Mouse (Mus musculus) MEL (cell line): ENCODE data around the gene Serp2. TPM values are rescaled to one million over a fixed set of nuclear protein-coding genes. Genes with fewer than 3 reads are reported as not detected.
A peak's percentile ranks its signal among the peaks of the same experiment; 100 is the strongest.

Source experiments
- DNase-seq: peaks from one replicate; pipeline ENCODE4 v3.0.0; 2011; ENCODE audit warnings: low read depth, low spot score
- H3K27ac ChIP-seq: 2 replicates; pipeline ENCODE4 v1.5.1; 2012; ENCODE audit warnings: low read depth, mild to moderate bottlenecking, control low read depth, low read length, moderate library complexity; ENCODE audit not compliant: control insufficient read depth
- H3K27me3 ChIP-seq, 2 experiments: fragments of 150-350 bp in 1 of 2; sonication (generic) in 1 of 2; 2 replicates each; pipeline ENCODE4 v1.6.1; 2012; ENCODE audit warnings: low read length in 2 of 2, mild to moderate bottlenecking in 2 of 2, improper control_type of control experiment in 1 of 2, moderate library complexity in 1 of 2; ENCODE audit not compliant: insufficient read depth in 2 of 2, control insufficient read depth in 1 of 2
- H3K36me3 ChIP-seq, 2 experiments: 2 replicates each; pipeline ENCODE4 v1.6.1; 2012 to 2014; ENCODE audit warnings: low read length in 2 of 2, improper control_type of control experiment in 1 of 2, inconsistent platforms in 1 of 2, mild to moderate bottlenecking in 1 of 2; ENCODE audit not compliant: insufficient read depth in 2 of 2, control insufficient read depth in 1 of 2
- H3K4me1 ChIP-seq, 2 experiments: fragments of 150-350 bp in 1 of 2; sonication (generic) in 1 of 2; 2 replicates each; pipeline ENCODE4 v1.6.1; 2012; ENCODE audit warnings: low read length in 2 of 2, improper control_type of control experiment in 1 of 2, mild to moderate bottlenecking in 1 of 2; ENCODE audit not compliant: insufficient read depth in 2 of 2, control insufficient read depth in 1 of 2
- H3K4me3 ChIP-seq, 2 experiments: fragments of 150-350 bp in 1 of 2; sonication (generic) in 1 of 2; 2 replicates each; pipeline ENCODE4 v1.5.1; 2012; ENCODE audit warnings: low read depth in 2 of 2, low read length in 2 of 2, mild to moderate bottlenecking in 2 of 2, moderate library complexity in 2 of 2, control low read depth in 1 of 2, improper control_type of control experiment in 1 of 2; ENCODE audit not compliant: control insufficient read depth in 1 of 2, insufficient read depth in 1 of 2
- H3K79me2 ChIP-seq: 2 replicates; pipeline ENCODE4 v1.6.1; 2012; ENCODE audit warnings: mild to moderate bottlenecking, low read length, moderate library complexity; ENCODE audit not compliant: control insufficient read depth, poor library complexity, insufficient read depth
- H3K9ac ChIP-seq: 2 replicates; pipeline ENCODE4 v1.6.1; 2012; ENCODE audit warnings: low read depth, mild to moderate bottlenecking, control low read depth, low read length, moderate library complexity; ENCODE audit not compliant: control insufficient read depth, poor library complexity, severe bottlenecking
- H3K9me3 ChIP-seq: fragments of 150-350 bp; sonication (generic); replicated peaks from 2 replicates; pipeline ENCODE4 v1.6.1; 2012; ENCODE audit warnings: mild to moderate bottlenecking, low read length, improper control_type of control experiment, moderate library complexity; ENCODE audit not compliant: insufficient read depth
- BHLHE40 ChIP-seq: IDR thresholded peaks from 2 replicates; pipeline ENCODE4 v1.6.1; 2012; ENCODE audit warnings: low read depth, mild to moderate bottlenecking, inconsistent platforms, low read length, improper control_type of control experiment, borderline replicate concordance
- CHD1 ChIP-seq: IDR thresholded peaks from 2 replicates; pipeline ENCODE4 v1.6.1; 2012; ENCODE audit warnings: low read depth, mild to moderate bottlenecking, inconsistent platforms, low read length, improper control_type of control experiment
- ELF1 ChIP-seq: IDR thresholded peaks from 2 replicates; pipeline ENCODE4 v1.6.1; 2014; ENCODE audit warnings: low read depth, mild to moderate bottlenecking, inconsistent platforms, low read length, improper control_type of control experiment, moderate library complexity
- EP300 ChIP-seq, 2 experiments: IDR thresholded peaks; 2 replicates each; pipeline ENCODE4 v1.6.1; 2011; ENCODE audit warnings: improper control_type of control experiment in 2 of 2, low read length in 2 of 2, low read depth in 1 of 2, mild to moderate bottlenecking in 1 of 2
- ETS1 ChIP-seq: IDR thresholded peaks from 2 replicates; pipeline ENCODE4 v1.6.1; 2012; ENCODE audit warnings: low read depth, mild to moderate bottlenecking, inconsistent platforms, low read length, improper control_type of control experiment, moderate library complexity
- GABPA ChIP-seq: IDR thresholded peaks from 2 replicates; pipeline ENCODE4 v1.6.1; 2012; ENCODE audit warnings: low read depth, mild to moderate bottlenecking, inconsistent platforms, low read length, improper control_type of control experiment, moderate library complexity
- HCFC1 ChIP-seq: IDR thresholded peaks from 2 replicates; pipeline ENCODE4 v1.6.1; 2012; ENCODE audit warnings: low read depth, mild to moderate bottlenecking, inconsistent platforms, low read length, improper control_type of control experiment, moderate library complexity
- KAT2A ChIP-seq: conservative IDR thresholded peaks from 2 replicates; pipeline ENCODE4 v1.6.1; 2012; ENCODE audit warnings: low read depth, low read length, improper control_type of control experiment, inconsistent platforms
- MAFK ChIP-seq: IDR thresholded peaks from 2 replicates; pipeline ENCODE4 v1.6.1; 2011; ENCODE audit warnings: low read depth, mild to moderate bottlenecking, low read length, improper control_type of control experiment, borderline replicate concordance
- MAX ChIP-seq: IDR thresholded peaks from 2 replicates; pipeline ENCODE4 v1.6.1; 2011; ENCODE audit warnings: low read length, improper control_type of control experiment
- MAZ ChIP-seq: IDR thresholded peaks from 2 replicates; pipeline ENCODE4 v1.6.1; 2012; ENCODE audit warnings: low read depth, mild to moderate bottlenecking, inconsistent platforms, low read length, improper control_type of control experiment
- MEF2A ChIP-seq: IDR thresholded peaks from 2 replicates; pipeline ENCODE4 v1.6.1; 2014; ENCODE audit warnings: low read depth, mild to moderate bottlenecking, inconsistent platforms, low read length, improper control_type of control experiment; ENCODE audit not compliant: poor library complexity, insufficient replicate concordance, severe bottlenecking; ENCODE audit errors: extremely low read depth
- MXI1 ChIP-seq: IDR thresholded peaks from 2 replicates; pipeline ENCODE4 v1.6.1; 2011; ENCODE audit warnings: mild to moderate bottlenecking, low read depth, low read length, improper control_type of control experiment
- MYB ChIP-seq: IDR thresholded peaks from 2 replicates; pipeline ENCODE4 v1.6.1; 2011; ENCODE audit warnings: mild to moderate bottlenecking, low read depth, low read length, improper control_type of control experiment
- NELFE ChIP-seq: IDR thresholded peaks from 2 replicates; pipeline ENCODE4 v1.6.1; 2011; ENCODE audit warnings: low read depth, low read length, improper control_type of control experiment
- POLR2AphosphoS2 ChIP-seq: IDR thresholded peaks from 2 replicates; pipeline ENCODE4 v1.6.1; 2011; ENCODE audit warnings: low read length, improper control_type of control experiment
- RAD21 ChIP-seq: IDR thresholded peaks from 2 replicates; pipeline ENCODE4 v1.6.1; 2011; ENCODE audit warnings: mild to moderate bottlenecking, low read depth, low read length, improper control_type of control experiment
- RCOR1 ChIP-seq: IDR thresholded peaks from 2 replicates; pipeline ENCODE4 v1.6.1; 2012; ENCODE audit warnings: low read depth, mild to moderate bottlenecking, inconsistent platforms, low read length, improper control_type of control experiment
- TAL1 ChIP-seq: IDR thresholded peaks from 2 replicates; pipeline ENCODE4 v1.6.1; 2012; ENCODE audit warnings: mild to moderate bottlenecking, inconsistent platforms, low read length, moderate library complexity, mixed read lengths
- TBP ChIP-seq: IDR thresholded peaks from 2 replicates; pipeline ENCODE4 v1.8.0; 2011; ENCODE audit warnings: low read depth, low read length, improper control_type of control experiment
- TCF12 ChIP-seq: IDR thresholded peaks from 2 replicates; pipeline ENCODE4 v1.6.1; 2014; ENCODE audit warnings: low read depth, mild to moderate bottlenecking, inconsistent platforms, low read length, improper control_type of control experiment, moderate library complexity
- UBTF ChIP-seq: IDR thresholded peaks from 2 replicates; pipeline ENCODE4 v1.6.1; 2012; ENCODE audit warnings: low read depth, mild to moderate bottlenecking, inconsistent platforms, low read length, improper control_type of control experiment, moderate library complexity, borderline replicate concordance; ENCODE audit not compliant: insufficient read depth
- USF1 ChIP-seq: IDR thresholded peaks from 2 replicates; pipeline ENCODE4 v1.6.1; 2014; ENCODE audit warnings: low read depth, mild to moderate bottlenecking, inconsistent platforms, low read length, improper control_type of control experiment, moderate library complexity
- USF2 ChIP-seq, 2 experiments: IDR thresholded peaks; 2 replicates each; pipeline ENCODE4 v1.6.1; 2011 to 2012; ENCODE audit warnings: improper control_type of control experiment in 2 of 2, low read length in 2 of 2, borderline replicate concordance in 1 of 2, inconsistent platforms in 1 of 2, low read depth in 1 of 2, mild to moderate bottlenecking in 1 of 2; ENCODE audit not compliant: insufficient read depth in 1 of 2
- ZC3H11A ChIP-seq: IDR thresholded peaks from 2 replicates; pipeline ENCODE4 v1.6.1; 2012; ENCODE audit warnings: low read depth, mild to moderate bottlenecking, inconsistent platforms, low read length, improper control_type of control experiment
- ZKSCAN1 ChIP-seq: IDR thresholded peaks from 2 replicates; pipeline ENCODE4 v1.6.1; 2012; ENCODE audit warnings: low read depth, mild to moderate bottlenecking, inconsistent platforms, low read length, improper control_type of control experiment, moderate library complexity
- ZMIZ1 ChIP-seq: IDR thresholded peaks from 2 replicates; pipeline ENCODE4 v1.6.1; 2012; ENCODE audit warnings: low read depth, mild to moderate bottlenecking, inconsistent platforms, low read length, improper control_type of control experiment, moderate library complexity
- ZNF384 ChIP-seq: IDR thresholded peaks from 2 replicates; pipeline ENCODE4 v1.6.1; 2012; ENCODE audit warnings: low read depth, mild to moderate bottlenecking, inconsistent platforms, low read length, improper control_type of control experiment
- polyA plus RNA-seq, 2 experiments: library from polyadenylated mRNA; stranded (reverse) in 1 of 2; unstranded in 1 of 2; fragments of >175 nt in 1 of 2; fragments of >200 nt in 1 of 2; gene quantifications; 2 replicates each; pipeline versions ENCODE4 v1.2.1 to v1.2.4; 2012; ENCODE audit warnings: low replicate concordance in 2 of 2, low read depth in 1 of 2; ENCODE audit not compliant: insufficient read length in 2 of 2, insufficient read depth in 1 of 2, missing spikeins in 1 of 2
- total RNA-seq: library from RNA; depleted of rRNA; stranded (reverse); fragments of 300-350 nt; gene quantifications from 2 replicates; pipeline ENCODE4 v1.2.3, GENCODE M21; 2012

Serp2 gene
- total and polyA plus RNA-seq, 3 experiments, result 0.42 to 0.56 TPM; not detected in 1

DNA sequence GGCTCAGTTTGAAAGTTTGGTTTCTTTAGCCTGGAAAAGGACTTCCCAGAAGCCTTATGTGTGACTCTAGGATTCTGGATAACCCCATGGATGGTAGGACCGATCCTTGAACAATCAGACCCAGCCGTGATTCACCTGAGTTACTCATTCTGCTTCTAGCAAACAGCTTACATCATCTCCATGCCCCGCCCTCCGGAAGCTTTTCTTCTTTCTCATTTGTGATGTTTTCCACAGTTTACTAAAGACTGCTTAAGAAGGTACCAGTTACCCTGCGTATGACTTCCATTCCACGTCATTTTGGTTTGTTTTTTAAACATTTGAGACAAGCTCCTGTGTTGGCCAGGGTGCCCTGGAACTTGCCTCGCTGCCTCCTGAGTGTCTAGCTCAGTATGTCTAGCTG, 13.6 kb upstream of the Serp2 start:
- Histone ChIP-seq H3K27ac (no peak overlapping the region), H3K79me2 (no peaks in the 10 kb centered on the region), H3K36me3 (peaks cover 0 to 15% of the 10 kb centered on the region in 2 experiments; a peak in 2 of 4 replicates), H3K27me3 (no peaks in the 10 kb centered on the region), H3K9ac (no peak overlapping the region), H3K4me1 (peaks cover 18 to 21% of the 10 kb centered on the region in 2 experiments), H3K4me3 (no peak overlapping the region), H3K9me3 (no peaks in the 10 kb centered on the region)
- peak; percentile 13 for DNase-seq
- no peak for TF ChIP-seq KAT2A
- no peak for TF ChIP-seq USF2 (IDR thresholded peaks at IDR 0.05; ENCODE audit: borderline replicate concordance in 1 of 2, insufficient read depth in 1 of 2, low read depth in 1 of 2, low read length in 2 of 2)
- no peak for TF ChIP-seq ZKSCAN1
- no peak for TF ChIP-seq TCF12
- no peak for TF ChIP-seq MAX
- TF ChIP-seq CHD1, result no peak
- TF ChIP-seq GABPA, result no peak
- TF ChIP-seq ELF1, result no peak
- TF ChIP-seq ETS1, result no peak
- no peak for TF ChIP-seq MEF2A
- no peak for TF ChIP-seq RAD21
- no peak for TF ChIP-seq MAFK
- TF ChIP-seq MAZ, result no peak
- no peak for TF ChIP-seq NELFE

DNA sequence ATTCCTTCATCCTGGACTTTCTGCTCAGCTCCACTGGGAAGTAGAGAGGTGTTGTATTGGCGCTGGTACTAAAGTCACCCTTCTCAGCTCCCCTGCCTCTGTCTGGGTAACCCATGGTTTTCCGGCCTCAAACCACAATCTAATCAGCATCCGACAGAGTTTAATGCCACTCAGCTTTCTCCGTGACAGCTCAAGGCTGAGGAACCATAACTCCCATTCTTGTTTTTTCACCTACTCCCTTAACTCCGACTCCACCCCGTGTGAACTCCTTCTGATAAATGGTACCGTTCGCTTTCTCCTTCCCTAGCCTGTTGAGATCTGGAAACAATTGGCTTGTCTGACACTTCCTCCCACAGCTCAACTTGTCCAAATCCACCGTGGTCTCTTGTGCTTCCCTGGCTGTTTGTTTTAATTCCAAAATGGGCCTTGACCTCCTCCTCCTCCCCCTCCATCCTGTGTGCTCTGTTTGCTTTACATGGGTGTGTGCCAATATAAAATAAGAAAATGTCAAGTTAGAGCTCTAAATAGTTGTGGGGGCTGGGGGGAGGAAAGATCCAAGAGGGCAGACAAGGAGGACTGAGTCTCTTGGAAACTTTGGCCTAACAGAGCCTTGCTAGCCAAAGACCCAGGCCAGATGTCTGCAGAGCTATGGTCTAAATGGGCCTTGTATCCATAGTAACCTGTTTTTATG, 12.7 kb upstream of the Serp2 start:
- Histone ChIP-seq H3K9ac (peak overlapping the region; percentile 28), H3K4me1 (peaks cover 18 to 21% of the 10 kb centered on the region in 2 experiments), H3K9me3 (no peaks in the 10 kb centered on the region), H3K4me3 (peak overlapping the region; percentile 18 to 47; a peak in 3 of 4 replicates), H3K79me2 (no peaks in the 10 kb centered on the region), H3K27me3 (no peaks in the 10 kb centered on the region), H3K27ac (peak overlapping the region; percentile 86), H3K36me3 (peaks cover 0 to 15% of the 10 kb centered on the region in 2 experiments; a peak in 2 of 4 replicates)
- DNase-seq, result peak; percentile 93
- TF ChIP-seq ETS1, result peak; percentile 85
- TF ChIP-seq BHLHE40, result peak; percentile 55; the same call in 1 of the 2 replicates
- peak; percentile 95 for TF ChIP-seq TAL1
- no peak for TF ChIP-seq ELF1
- TF ChIP-seq POLR2AphosphoS2, result no peak
- no peak for TF ChIP-seq USF1
- no peak for TF ChIP-seq USF2 (IDR thresholded peaks at IDR 0.05; ENCODE audit: borderline replicate concordance in 1 of 2, insufficient read depth in 1 of 2, low read depth in 1 of 2, low read length in 2 of 2)
- peak; percentile 95 for TF ChIP-seq TCF12
- no peak for TF ChIP-seq ZC3H11A
- TF ChIP-seq MXI1, result peak; percentile 24; the same call in 1 of the 2 replicates
- TF ChIP-seq ZNF384, result peak; percentile 65
- 0 out of 2 replicates have a peak, but pooled peaks have one; percentile 36 for TF ChIP-seq ZMIZ1
- TF ChIP-seq MAFK, result peak; percentile 58; the same call in 1 of the 2 replicates
- TF ChIP-seq MYB, result peak; percentile 66; the same call in 1 of the 2 replicates
- TF ChIP-seq RCOR1, result peak; percentile 94
- TF ChIP-seq ZKSCAN1, result no peak
- TF ChIP-seq TBP, result peak; percentile 66
- TF ChIP-seq EP300 (IDR thresholded peaks at IDR 0.05; ENCODE audit: low read depth in 1 of 2, low read length in 2 of 2), result peak; percentile 95 to 96
- peak; percentile 33; the same call in 1 of the 2 replicates for TF ChIP-seq HCFC1
- 0 out of 2 replicates have a peak, but pooled peaks have one; percentile 47 for TF ChIP-seq UBTF
